Mouse (Mus musculus) embryonic facial prominence, embryonic 12.5 days (tissue): Measurements from ENCODE around the gene Asic2. TPM values are rescaled to one million over a fixed set of nuclear protein-coding genes. Genes with fewer than 3 reads are reported as not detected.

Experiments used
- ATAC-seq: fragments of 200-750 bp; cut with Nextera tagmentation; 2 replicates; pipeline ENCODE4 v1.8.0; 2017; ENCODE audit not compliant: insufficient number of reproducible peaks, insufficient read depth, low FRiP score, low TSS enrichment
- H3K27ac ChIP-seq: fragments of 300-500 bp; sonication (generic); 2 replicates; pipeline ENCODE4 v1.5.1; 2016; ENCODE audit warnings: mild to moderate bottlenecking
- H3K27me3 ChIP-seq: fragments of 300-500 bp; sonication (generic); 2 replicates; pipeline ENCODE4 v1.6.1; 2016; ENCODE audit warnings: mild to moderate bottlenecking, moderate library complexity
- H3K36me3 ChIP-seq: fragments of 300-500 bp; sonication (generic); 2 replicates; pipeline ENCODE4 v1.6.1; 2016; ENCODE audit warnings: mild to moderate bottlenecking
- H3K4me1 ChIP-seq: fragments of 300-500 bp; sonication (generic); 2 replicates; pipeline ENCODE4 v1.6.1; 2016
- H3K4me2 ChIP-seq: fragments of 300-500 bp; sonication (generic); replicated peaks from 2 replicates; pipeline ENCODE4 v1.6.1; 2016; ENCODE audit warnings: mild to moderate bottlenecking, moderate library complexity
- H3K4me3 ChIP-seq: fragments of 300-500 bp; sonication (generic); 2 replicates; pipeline ENCODE4 v1.5.1; 2016; ENCODE audit warnings: mild to moderate bottlenecking
- H3K9ac ChIP-seq: fragments of 300-500 bp; sonication (generic); 2 replicates; pipeline ENCODE4 v1.6.1; 2016; ENCODE audit warnings: mild to moderate bottlenecking, moderate library complexity
- H3K9me3 ChIP-seq: fragments of 300-500 bp; sonication (generic); 2 replicates; pipeline ENCODE4 v1.6.1; 2016; ENCODE audit warnings: mild to moderate bottlenecking, moderate library complexity
- WGBS: fragments of 180-500 bp; shearing (Covaris S2); methylation state at CpG from one replicate; pipeline ENCODE4 v1.1.7; 2016; 5-methylcytosine and 5-hydroxymethylcytosine counted together
- polyA plus RNA-seq: library from polyadenylated mRNA; unstranded; fragments of >200 nt; fragmentation: Nextera tagmentation; extraction: Ambion mirVana; gene quantifications from 2 replicates; pipeline ENCODE4 v1.2.1, GENCODE M21; 2016

Asic2 gene
- polyA plus RNA-seq, 1 experiment from 2014 or later: 1.3 TPM

GRCm38 (mm10) chr11:81009366-81009765 lies 958.9 kb downstream of the Asic2 start:
- no peaks in the 10 kb centered on the region for H3K27me3 ChIP-seq
- no peak for ATAC-seq
- no peak overlapping the region for H3K27ac ChIP-seq
- no peak overlapping the region for H3K4me3 ChIP-seq
- H3K4me1 ChIP-seq: no peaks in the 10 kb centered on the region
- H3K9me3 ChIP-seq: no peaks in the 10 kb centered on the region
- no peak overlapping the region for H3K4me2 ChIP-seq
- no peaks in the 10 kb centered on the region for H3K36me3 ChIP-seq
- 93% methylated on average over 12 of the region's 12 CpGs for WGBS
- no peak overlapping the region for H3K9ac ChIP-seq

- 75% methylated on average over 2 of the region's 2 CpGs for WGBS
- ATAC-seq: no peak
Measured at GRCm38 (mm10) chr11:81005831-81006230, 962.4 kb downstream of the Asic2 start.

GRCm38 (mm10) chr11:81002769-81003430 lies 965.4 kb downstream of the Asic2 start:
- Histone ChIP-seq H3K27ac (no peak overlapping the region), H3K27me3 (no peaks in the 10 kb centered on the region), H3K4me1 (no peaks in the 10 kb centered on the region), H3K9ac (no peak overlapping the region), H3K9me3 (no peaks in the 10 kb centered on the region), H3K36me3 (no peaks in the 10 kb centered on the region), H3K4me3 (no peak overlapping the region), H3K4me2 (no peak overlapping the region)
- WGBS: 49% methylated on average over 10 of the region's 10 CpGs
- ATAC-seq: no peak

More at GRCm38 (mm10) chr11:81005831-81006230, 962.4 kb downstream of the Asic2 start:
- no peaks in the 10 kb centered on the region for H3K9me3 ChIP-seq
- H3K4me2 ChIP-seq: no peak overlapping the region
- H3K4me3 ChIP-seq: no peak overlapping the region
- H3K9ac ChIP-seq: no peak overlapping the region
- no peaks in the 10 kb centered on the region for H3K4me1 ChIP-seq
- no peaks in the 10 kb centered on the region for H3K27me3 ChIP-seq
- no peaks in the 10 kb centered on the region for H3K36me3 ChIP-seq
- H3K27ac ChIP-seq: no peak overlapping the region

DNA sequence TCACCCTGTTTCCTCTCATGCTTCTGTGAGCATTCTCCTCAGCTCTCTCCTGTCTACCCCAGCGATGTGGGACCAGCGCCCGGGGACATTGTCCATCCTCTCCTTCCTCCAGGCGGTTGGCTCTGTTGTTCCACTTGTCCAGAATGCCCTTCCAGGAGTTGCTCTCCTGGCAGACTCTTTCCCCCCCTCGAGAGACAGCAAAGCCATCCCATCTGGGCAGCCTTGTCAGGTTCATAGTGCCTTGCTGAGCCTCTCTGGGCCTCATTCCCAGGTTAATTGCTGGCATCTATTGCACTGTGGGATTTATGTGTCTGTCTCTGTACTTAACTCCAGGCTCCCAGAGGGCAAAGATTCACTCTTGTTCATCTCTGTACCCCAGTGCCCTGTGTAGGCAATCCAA lies 972.6 kb downstream of the Asic2 start:
- WGBS: 85% methylated on average over 5 of the region's 5 CpGs
- Histone ChIP-seq H3K9ac (no peak overlapping the region), H3K27ac (no peak overlapping the region), H3K4me1 (no peaks in the 10 kb centered on the region), H3K4me3 (no peak overlapping the region), H3K27me3 (no peaks in the 10 kb centered on the region), H3K4me2 (no peak overlapping the region), H3K36me3 (no peaks in the 10 kb centered on the region), H3K9me3 (no peaks in the 10 kb centered on the region)
- no peak for ATAC-seq

GRCm38 (mm10) chr11:80983530-80983929 lies 984.7 kb downstream of the Asic2 start:
- ATAC-seq: no peak
- H3K4me1 ChIP-seq: no peaks in the 10 kb centered on the region
- no peak overlapping the region for H3K4me3 ChIP-seq
- 81% methylated on average over 5 of the region's 5 CpGs for WGBS
- H3K4me2 ChIP-seq: no peak overlapping the region
- no peaks in the 10 kb centered on the region for H3K9me3 ChIP-seq
- no peaks in the 10 kb centered on the region for H3K36me3 ChIP-seq
- H3K27ac ChIP-seq: no peak overlapping the region
- H3K27me3 ChIP-seq: no peaks in the 10 kb centered on the region
- no peak overlapping the region for H3K9ac ChIP-seq

DNA sequence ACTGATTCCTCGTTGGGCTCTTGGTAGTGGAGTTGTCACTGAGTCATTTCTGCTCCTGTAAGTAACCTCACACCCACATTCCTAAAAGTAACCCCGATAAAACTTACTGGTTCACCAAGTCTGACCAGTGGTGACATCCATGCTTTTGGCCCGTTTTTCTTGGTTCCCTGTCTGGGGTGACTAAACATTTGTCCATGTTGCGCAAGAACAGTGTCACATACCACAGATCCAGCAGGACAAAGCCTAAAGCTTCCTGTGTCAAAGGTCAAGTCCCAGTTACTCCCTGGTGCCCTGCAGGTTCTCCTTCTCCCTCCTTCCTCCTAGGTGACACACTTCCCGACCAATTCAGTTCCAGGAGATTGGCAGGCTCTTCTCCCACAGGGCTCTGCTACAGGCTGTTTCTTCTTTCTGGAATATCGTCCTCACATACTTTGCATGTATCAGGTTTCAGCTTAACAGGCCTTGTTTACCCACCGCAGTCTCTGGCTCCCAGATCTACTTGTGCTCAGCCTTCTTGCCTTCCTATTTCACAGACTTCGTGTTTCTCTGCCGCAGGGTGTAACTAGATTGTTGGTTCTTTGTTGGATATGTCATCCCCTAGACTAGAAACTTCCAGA lies 991.9 kb downstream of the Asic2 start:
- H3K4me2 ChIP-seq: no peak overlapping the region
- 44% methylated on average over 9 of the region's 9 CpGs for WGBS

DNA sequence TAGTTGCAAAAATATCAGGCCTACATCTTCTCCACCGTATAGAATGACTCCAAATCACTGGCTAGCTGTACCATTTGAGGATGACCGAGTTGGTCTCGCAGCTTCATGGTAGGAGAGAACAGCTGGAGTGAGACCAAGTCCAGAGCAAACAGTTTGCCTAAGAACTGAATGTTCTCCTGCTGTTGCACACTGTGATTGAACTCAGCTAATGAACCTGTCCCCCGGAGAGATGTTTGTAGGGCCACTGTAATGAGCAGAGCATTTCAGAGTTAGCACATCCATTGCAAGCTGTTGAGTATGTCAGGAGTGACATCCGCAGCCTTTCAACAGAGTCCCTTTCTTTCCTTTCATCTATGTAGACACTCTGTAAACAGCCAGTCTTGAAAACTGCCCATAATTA lies 993.6 kb downstream of the Asic2 start:
- Histone ChIP-seq H3K27me3 (no peaks in the 10 kb centered on the region), H3K9me3 (no peaks in the 10 kb centered on the region), H3K9ac (no peak overlapping the region), H3K36me3 (no peaks in the 10 kb centered on the region), H3K4me3 (no peak overlapping the region), H3K4me1 (peaks cover 8% of the 10 kb centered on the region; the same call in 1 of the 2 replicates), H3K4me2 (no peak overlapping the region), H3K27ac (no peak overlapping the region)
- 82% methylated on average over 5 of the region's 5 CpGs for WGBS
- no peak for ATAC-seq

More for the DNA sequence above, 991.9 kb downstream of the Asic2 start:
- H3K27ac ChIP-seq: no peak overlapping the region
- H3K27me3 ChIP-seq: no peaks in the 10 kb centered on the region
- no peaks in the 10 kb centered on the region for H3K9me3 ChIP-seq
- H3K9ac ChIP-seq: no peak overlapping the region
- no peaks in the 10 kb centered on the region for H3K36me3 ChIP-seq
- H3K4me3 ChIP-seq: no peak overlapping the region
- H3K4me1 ChIP-seq: peaks cover 8% of the 10 kb centered on the region; the same call in 1 of the 2 replicates
- ATAC-seq: no peak

DNA sequence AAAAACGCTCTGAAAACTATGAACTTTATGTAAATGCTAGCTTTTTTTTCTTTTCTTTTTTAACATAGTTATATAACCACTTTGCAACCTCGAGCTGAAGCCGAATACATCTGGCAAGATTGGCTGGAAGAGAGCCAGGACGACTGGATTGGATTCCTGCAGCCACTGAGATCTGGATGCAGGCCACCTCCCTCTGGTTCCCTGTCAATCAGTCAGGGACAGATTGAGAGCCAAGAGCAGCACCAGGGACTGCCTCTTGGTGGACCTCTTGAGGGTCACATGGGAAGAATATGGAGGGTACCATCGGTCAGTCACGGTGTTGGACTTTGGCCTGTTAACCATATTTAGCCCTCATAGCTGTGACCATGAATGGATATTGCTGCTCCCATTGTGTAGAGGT lies 994.3 kb downstream of the Asic2 start:
- H3K27me3 ChIP-seq: no peaks in the 10 kb centered on the region
- ATAC-seq: no peak
- no peak overlapping the region for H3K4me2 ChIP-seq
- WGBS: 66% methylated on average over 6 of the region's 6 CpGs
- H3K4me3 ChIP-seq: no peak overlapping the region
- H3K36me3 ChIP-seq: no peaks in the 10 kb centered on the region
- H3K9me3 ChIP-seq: no peaks in the 10 kb centered on the region
- peaks cover 8% of the 10 kb centered on the region; the same call in 1 of the 2 replicates for H3K4me1 ChIP-seq
- H3K9ac ChIP-seq: no peak overlapping the region
- no peak overlapping the region for H3K27ac ChIP-seq

- WGBS: 92% methylated on average over 8 of the region's 8 CpGs
- Histone ChIP-seq H3K9ac (no peak overlapping the region), H3K4me1 (peaks cover 8% of the 10 kb centered on the region; the same call in 1 of the 2 replicates), H3K4me2 (no peak overlapping the region), H3K27me3 (no peaks in the 10 kb centered on the region), H3K4me3 (no peak overlapping the region), H3K27ac (no peak overlapping the region), H3K36me3 (no peaks in the 10 kb centered on the region), H3K9me3 (no peaks in the 10 kb centered on the region)
- no peak for ATAC-seq
Measured at GRCm38 (mm10) chr11:80973273-80973672, 995.0 kb downstream of the Asic2 start.

DNA sequence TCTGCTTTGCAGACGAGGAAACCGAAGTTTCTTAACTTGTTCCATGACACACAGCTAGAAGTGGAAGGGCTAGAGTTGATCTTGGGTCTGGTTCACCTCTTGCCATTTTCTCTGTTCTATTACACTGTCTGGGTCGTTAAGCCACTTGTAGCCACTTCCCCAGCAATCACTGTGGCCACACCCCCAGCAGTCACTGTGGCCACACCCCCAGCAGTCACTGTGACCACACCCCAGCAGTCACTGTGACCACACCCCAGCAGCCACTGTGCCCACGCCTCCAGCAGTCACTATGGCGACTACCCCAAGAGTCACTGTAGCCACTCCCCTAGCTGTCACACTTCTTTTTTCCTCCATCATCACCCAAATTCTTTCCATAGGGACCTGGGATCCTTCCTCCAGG lies 1000.7 kb downstream of the Asic2 start:
- H3K36me3 ChIP-seq: no peaks in the 10 kb centered on the region
- WGBS: 54% methylated on average over 5 of the region's 5 CpGs
- no peaks in the 10 kb centered on the region for H3K27me3 ChIP-seq
- no peak overlapping the region for H3K4me3 ChIP-seq
- no peaks in the 10 kb centered on the region for H3K9me3 ChIP-seq
- no peak overlapping the region for H3K9ac ChIP-seq
- no peaks in the 10 kb centered on the region for H3K4me1 ChIP-seq
- H3K4me2 ChIP-seq: no peak overlapping the region
- no peak for ATAC-seq
- no peak overlapping the region for H3K27ac ChIP-seq

DNA sequence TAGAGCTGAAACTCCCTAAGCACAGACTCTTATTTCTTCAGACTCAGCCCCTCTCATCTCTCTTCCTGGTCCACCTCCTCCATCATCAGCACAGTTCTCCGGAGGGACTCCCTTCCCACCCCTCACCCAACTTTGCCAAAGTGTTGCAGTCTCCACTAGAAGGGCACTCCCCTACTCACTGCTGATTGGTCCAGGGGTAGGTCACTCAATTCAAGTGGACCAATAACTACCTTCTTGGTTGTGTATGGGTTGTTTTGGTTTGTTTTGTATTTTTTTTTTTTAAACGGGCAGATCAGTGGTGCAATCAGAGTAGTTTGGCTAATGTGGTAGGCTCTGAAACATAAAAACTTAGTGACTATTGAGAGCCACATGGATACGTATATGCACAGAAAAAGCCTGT lies 1002.2 kb downstream of the Asic2 start:
- Histone ChIP-seq H3K27ac (no peak overlapping the region), H3K9ac (no peak overlapping the region), H3K4me2 (no peak overlapping the region), H3K4me3 (no peak overlapping the region), H3K4me1 (no peaks in the 10 kb centered on the region), H3K36me3 (no peaks in the 10 kb centered on the region), H3K9me3 (no peaks in the 10 kb centered on the region), H3K27me3 (no peaks in the 10 kb centered on the region)
- no peak for ATAC-seq
- 52% methylated on average over 3 of the region's 3 CpGs for WGBS

DNA sequence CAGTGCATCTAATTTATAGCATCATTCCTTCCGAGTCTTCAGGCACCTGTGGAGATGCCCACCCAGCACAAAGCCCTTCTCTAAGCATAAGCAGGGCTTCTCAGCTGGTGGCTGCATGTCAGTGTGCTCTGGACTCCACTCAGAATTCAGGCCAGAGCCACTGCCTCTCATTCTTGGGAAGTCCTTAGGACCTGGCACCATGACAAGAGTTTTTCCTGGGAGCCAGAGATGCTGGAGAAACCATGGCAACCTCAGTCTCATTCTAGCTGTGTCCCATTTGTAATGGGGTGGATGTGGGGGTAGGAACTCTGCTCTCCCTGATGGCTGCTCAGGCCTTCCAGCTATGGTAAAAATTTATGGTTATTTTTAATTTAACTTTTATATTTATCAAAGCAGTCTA lies 1006.9 kb downstream of the Asic2 start:
- ATAC-seq: no peak
- no peak overlapping the region for H3K9ac ChIP-seq
- WGBS: 56% methylated on average over 1 of the region's 1 CpGs
- H3K27me3 ChIP-seq: peaks cover 9% of the 10 kb centered on the region; the same call in 1 of the 2 replicates
- H3K4me3 ChIP-seq: no peak overlapping the region
- H3K4me2 ChIP-seq: no peak overlapping the region
- no peaks in the 10 kb centered on the region for H3K36me3 ChIP-seq
- no peaks in the 10 kb centered on the region for H3K9me3 ChIP-seq
- no peak overlapping the region for H3K27ac ChIP-seq
- peaks cover 4% of the 10 kb centered on the region for H3K4me1 ChIP-seq
